In the genomic region with DNA sequence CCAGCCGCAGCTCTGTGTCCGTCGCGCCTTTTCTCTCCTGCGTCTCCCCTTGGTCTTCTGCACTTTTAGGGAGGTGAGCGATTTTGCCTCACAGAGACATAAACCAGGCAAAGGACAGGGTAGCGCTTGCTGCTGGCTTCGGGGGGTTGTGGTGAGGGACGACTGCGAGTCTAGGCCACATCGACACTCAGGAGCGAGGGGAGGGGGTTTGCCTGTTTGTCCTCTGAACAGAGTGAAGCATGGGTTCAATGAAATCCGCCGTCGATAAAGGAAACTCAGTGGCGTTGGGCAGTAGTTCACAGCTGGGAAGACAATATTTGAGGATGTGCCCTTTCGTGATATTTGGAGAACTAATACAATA, we compare ENCODE assay signal across 8 mouse cellular contexts. TPM values are rescaled to one million over a fixed set of nuclear protein-coding genes. Genes with fewer than 3 reads are reported as not detected.
DNase-seq lines count a peak whose midpoint lies in the region; ATAC-seq and TF ChIP-seq lines count a peak whose summit lies in the region.

A gene (minus strand): TSS at position 52 of the 361 bp plus-strand sequence.

- ATAC-seq in G1E (ENCODE audit: extremely low read depth, insufficient number of reproducible peaks, low FRiP score, poor library complexity, severe bottlenecking) = no peak
- ATAC-seq in forebrain, embryonic 14.5 days = no peak; the same call in 1 of the 2 replicates
- peak; percentile 33 for ATAC-seq in hindbrain, embryonic 12.5 days (ENCODE audit: low FRiP score)
- ATAC-seq in liver, embryonic 12.5 days = no peak
- no peak; the same call in 1 of the 2 replicates for ATAC-seq in stomach, postnatal 0 days (ENCODE audit: low FRiP score, low TSS enrichment)

- H3K27me3 ChIP-seq in G1E (ENCODE audit: insufficient read depth, low read length) = no peaks in the 10 kb centered on the region
- no peaks in the 10 kb centered on the region for H3K27me3 ChIP-seq in forebrain, embryonic 14.5 days (replicated peaks; ENCODE audit: control insufficient read depth, insufficient read depth, low read length)
- no peaks in the 10 kb centered on the region for H3K27me3 ChIP-seq in hindbrain, embryonic 12.5 days
- H3K27me3 ChIP-seq in liver, embryonic 12.5 days (replicated peaks) = no peaks in the 10 kb centered on the region
- H3K27me3 ChIP-seq in stomach, postnatal 0 days (ENCODE audit: control insufficient read depth, insufficient read depth, low read length) = no peaks in the 10 kb centered on the region

- peaks cover 27% of the 10 kb centered on the region for H3K4me1 ChIP-seq in G1E (ENCODE audit: insufficient read depth, low read depth, low read length)
- peaks cover 13% of the 10 kb centered on the region for H3K4me1 ChIP-seq in forebrain, embryonic 14.5 days (ENCODE audit: control insufficient read depth, insufficient read depth, low read length)
- peaks cover 20% of the 10 kb centered on the region for H3K4me1 ChIP-seq in hindbrain, embryonic 12.5 days
- H3K4me1 ChIP-seq in liver, embryonic 12.5 days = peaks cover 28% of the 10 kb centered on the region
- no peaks in the 10 kb centered on the region for H3K4me1 ChIP-seq in stomach, postnatal 0 days (replicated peaks; ENCODE audit: control insufficient read depth, insufficient read depth)

- TF ChIP-seq EP300 in stomach, postnatal 0 days (optimal IDR thresholded peaks at IDR 0.05) = no peak

- H3K4me2 ChIP-seq in forebrain, embryonic 14.5 days (ENCODE audit: low read length) = peak within 1 kb of the TSS; percentile 83
- H3K4me2 ChIP-seq in hindbrain, embryonic 12.5 days (replicated peaks) = peak within 1 kb of the TSS; percentile 78
- H3K4me2 ChIP-seq in liver, embryonic 12.5 days = peak within 1 kb of the TSS; percentile 91
- H3K4me2 ChIP-seq in stomach, postnatal 0 days (replicated peaks; ENCODE audit: low read depth) = peak within 1 kb of the TSS; percentile 76

- H3K36me3 ChIP-seq in G1E (replicated peaks) = peaks cover 46% of the 10 kb centered on the region
- H3K36me3 ChIP-seq in forebrain, embryonic 14.5 days (ENCODE audit: control insufficient read depth, insufficient read depth, low read length) = peaks cover 16% of the 10 kb centered on the region
- H3K36me3 ChIP-seq in hindbrain, embryonic 12.5 days = peaks cover 15% of the 10 kb centered on the region
- peaks cover 28% of the 10 kb centered on the region for H3K36me3 ChIP-seq in liver, embryonic 12.5 days
- no peaks in the 10 kb centered on the region; the same call in 1 of the 2 replicates for H3K36me3 ChIP-seq in stomach, postnatal 0 days (ENCODE audit: control insufficient read depth, insufficient read depth, low read length)

- WGBS in forebrain, embryonic 14.5 days = 1% methylated on average over 16 of the region's 17 CpGs
- 1% methylated on average over 17 of the region's 17 CpGs for WGBS in hindbrain, embryonic 12.5 days
- WGBS in liver, embryonic 12.5 days (ENCODE audit: insufficient replicate concordance) = under 1% methylated on average over 17 of the region's 17 CpGs
- under 1% methylated on average over 17 of the region's 17 CpGs for WGBS in stomach, postnatal 0 days

- peak within 1 kb of the TSS; percentile 95 for H3K9ac ChIP-seq in forebrain, embryonic 14.5 days (ENCODE audit: low read length)
- peak within 1 kb of the TSS; percentile 95 for H3K9ac ChIP-seq in hindbrain, embryonic 12.5 days
- H3K9ac ChIP-seq in liver, embryonic 12.5 days = peak within 1 kb of the TSS; percentile 87
- H3K9ac ChIP-seq in stomach, postnatal 0 days (ENCODE audit: low read length) = peak within 1 kb of the TSS; percentile 86

- no peaks in the 10 kb centered on the region for H3K9me3 ChIP-seq in G1E (replicated peaks)
- H3K9me3 ChIP-seq in forebrain, embryonic 14.5 days (replicated peaks; ENCODE audit: control insufficient read depth, low read length) = no peaks in the 10 kb centered on the region
- no peaks in the 10 kb centered on the region for H3K9me3 ChIP-seq in hindbrain, embryonic 12.5 days (replicated peaks)
- no peaks in the 10 kb centered on the region for H3K9me3 ChIP-seq in liver, embryonic 12.5 days (replicated peaks)
- H3K9me3 ChIP-seq in stomach, postnatal 0 days (ENCODE audit: control insufficient read depth, low read length) = no peaks in the 10 kb centered on the region

- no peak for DNase-seq in adrenal gland, adult 18-20 months (ENCODE audit: low spot score in 2 of 2)
- DNase-seq in adrenal gland, adult (ENCODE audit: inconsistent age in 2 of 2, low spot score in 1 of 2) = no peak
- DNase-seq in G1E (ENCODE audit: low spot score) = no peak
- no peak for DNase-seq in forebrain, embryonic 14.5 days (ENCODE audit: low spot score)
- DNase-seq in stomach, postnatal 0 days (ENCODE audit: low spot score) = no peak
- no peak for DNase-seq in embryo, embryonic 10.5 days (ENCODE audit: low spot score)

- peak within 1 kb of the TSS; percentile 89 for H3K4me3 ChIP-seq in G1E (ENCODE audit: low read depth, low read length)
- H3K4me3 ChIP-seq in forebrain, embryonic 14.5 days (ENCODE audit: low read depth, low read length) = peak within 1 kb of the TSS; percentile 88
- peak within 1 kb of the TSS; percentile 87 for H3K4me3 ChIP-seq in hindbrain, embryonic 12.5 days
- peak within 1 kb of the TSS; percentile 88 for H3K4me3 ChIP-seq in liver, embryonic 12.5 days
- H3K4me3 ChIP-seq in stomach, postnatal 0 days (ENCODE audit: low read depth, low read length) = peak within 1 kb of the TSS; percentile 88

- H3K27ac ChIP-seq in forebrain, embryonic 14.5 days (ENCODE audit: low read depth, low read length) = peak within 1 kb of the TSS; percentile 95
- H3K27ac ChIP-seq in hindbrain, embryonic 12.5 days = peak within 1 kb of the TSS; percentile 98
- H3K27ac ChIP-seq in liver, embryonic 12.5 days = peak within 1 kb of the TSS; percentile 93
- H3K27ac ChIP-seq in stomach, postnatal 0 days (replicated peaks) = peak within 1 kb of the TSS; percentile 97

- no peak for TF ChIP-seq CTCF in G1E (IDR thresholded peaks at IDR 0.05; ENCODE audit: low read depth, low read length)
- TF ChIP-seq CTCF in stomach, postnatal 0 days (IDR thresholded peaks at IDR 0.05; ENCODE audit: low read depth) = no peak

RNA-seq across cellular contexts. Expression of the gene that starts here (rescaled TPM):
- total RNA-seq in adrenal gland, adult 18-20 months (2021) = 100 to 1,000 TPM in 1 of 2 experiments, 10 to 100 TPM in 1; 95.9 to 107 TPM
- 61.6 and 64.5 TPM in 2 replicates for total RNA-seq in G1E (2014; fragmentation: Nextera tagmentation)
- total RNA-seq in G1E (2017) = 49.5 and 52.7 TPM in 2 replicates
- 20.1 and 23.6 TPM in 2 replicates for polyA plus RNA-seq in G1E (2012)
- 163 and 189 TPM in 2 replicates for polyA plus RNA-seq in forebrain, embryonic 14.5 days (2014; fragmentation: Nextera tagmentation; extraction: Ambion mirVana)
- 203 and 206 TPM in 2 replicates for polyA plus RNA-seq in hindbrain, embryonic 12.5 days (2016; fragmentation: Nextera tagmentation; extraction: Ambion mirVana)
- 65.2 and 68.1 TPM in 2 replicates for polyA plus RNA-seq in liver, embryonic 12.5 days (2016; fragmentation: Nextera tagmentation; extraction: Ambion mirVana)
- 43.5 and 44.2 TPM in 2 replicates for polyA plus RNA-seq in stomach, postnatal 0 days (2015; fragmentation: Nextera tagmentation; extraction: Ambion mirVana)
